12 mouse cellular contexts compared by ENCODE assay signal in the genomic region with DNA sequence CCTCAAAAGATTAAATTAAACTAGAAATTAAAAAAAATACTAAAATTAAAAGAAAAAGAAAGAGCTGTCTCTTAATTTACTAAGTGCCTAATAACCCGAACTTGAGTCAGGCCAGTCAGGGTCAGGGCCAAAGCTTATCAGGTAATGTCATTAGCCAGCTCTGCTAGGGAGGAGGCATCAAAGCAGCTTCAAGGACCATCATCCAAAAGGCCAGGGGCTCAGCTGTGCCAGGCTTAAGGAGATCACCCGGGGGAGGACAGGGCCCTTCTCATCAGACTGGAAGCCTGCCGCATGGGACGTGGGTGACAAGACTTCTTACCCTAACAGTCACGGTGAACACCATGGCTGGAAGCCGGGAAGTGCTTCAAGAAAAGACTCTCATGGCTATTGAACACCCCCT. TPM values are rescaled to one million over a fixed set of nuclear protein-coding genes. Genes with fewer than 3 reads are reported as not detected.
"Had no signal": no experiment of that assay in that cellular context is flagged by ENCODE, and none has a peak within 500 bp of the region (broad histone marks: within the 10 kb centered on the region; RNA-seq: fewer than 3 reads in every experiment).

No protein-coding gene starts in this region.

- DNase-seq: kidney, postnatal 4 days; liver; liver, embryonic 13.5 days; liver, postnatal 0 days; lung, postnatal 14 days; retina, postnatal 1 day; right cerebral cortex, postnatal 4 days; spleen, adult 18-20 months; thymus, postnatal 36 days had no signal

RNA-seq across cellular contexts. Expression of a gene that starts 24.5 kb away (rescaled TPM):
- total RNA-seq: layer of hippocampus, adult 2 months; left cerebral cortex, postnatal 36 days had no signal

RNA-seq across cellular contexts. Expression of a gene that starts 39.0 kb away (rescaled TPM):
- total RNA-seq: layer of hippocampus, adult 2 months; layer of hippocampus, postnatal 10 days; left cerebral cortex, postnatal 36 days had no signal
